Mouse (Mus musculus): ENCODE results near the gene Alg14.

Alg14 gene

GRCm38 (mm10) chr3:121291560-121292258, at the start of gene Alg14:
TSS of gene Alg14 (plus strand) at chr3:121291773.
- DNase-seq (ENCODE audit: low spot score in 2 of 2), result peak; percentile 98 to 99

DNA sequence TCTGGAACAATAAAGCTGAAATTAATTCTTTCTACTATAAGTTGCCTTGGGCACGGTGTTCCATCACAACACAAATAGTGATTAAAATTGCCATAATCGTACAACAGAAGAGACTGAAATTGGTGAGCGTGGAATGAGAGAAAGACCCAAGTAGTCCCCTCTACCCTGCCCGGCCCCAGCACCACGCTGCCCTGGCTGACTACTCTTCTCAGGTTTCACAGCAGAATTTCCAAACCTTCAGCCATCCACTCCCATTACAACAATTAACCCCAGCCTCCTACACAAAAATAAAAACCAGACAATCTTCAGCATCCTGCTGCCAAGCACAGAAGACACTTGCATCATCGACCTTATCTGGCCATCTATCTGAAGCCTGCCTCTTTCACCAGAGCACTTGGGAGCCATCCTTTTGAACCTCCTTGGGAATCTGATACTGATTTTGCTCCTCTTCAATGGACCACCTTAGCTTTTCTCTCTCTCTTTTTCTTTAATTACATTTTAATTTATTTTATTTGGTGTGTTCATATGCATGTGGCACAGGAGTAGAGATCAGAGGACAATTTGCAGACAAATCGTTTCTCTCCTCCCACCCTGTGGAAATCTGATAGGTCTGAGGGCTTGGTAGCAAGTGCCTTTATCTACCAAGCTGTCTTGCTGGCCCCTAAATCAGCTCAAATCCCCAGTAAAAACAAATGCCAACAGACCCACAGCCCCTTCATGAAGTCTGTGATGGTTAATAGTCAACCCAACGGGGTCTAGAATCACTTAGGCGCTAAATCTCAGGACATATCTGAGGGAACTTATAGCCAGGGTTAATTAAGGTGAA, 49.2 kb upstream of the Alg14 start:
- no peak for DNase-seq (ENCODE audit: low spot score in 2 of 2)

DNA sequence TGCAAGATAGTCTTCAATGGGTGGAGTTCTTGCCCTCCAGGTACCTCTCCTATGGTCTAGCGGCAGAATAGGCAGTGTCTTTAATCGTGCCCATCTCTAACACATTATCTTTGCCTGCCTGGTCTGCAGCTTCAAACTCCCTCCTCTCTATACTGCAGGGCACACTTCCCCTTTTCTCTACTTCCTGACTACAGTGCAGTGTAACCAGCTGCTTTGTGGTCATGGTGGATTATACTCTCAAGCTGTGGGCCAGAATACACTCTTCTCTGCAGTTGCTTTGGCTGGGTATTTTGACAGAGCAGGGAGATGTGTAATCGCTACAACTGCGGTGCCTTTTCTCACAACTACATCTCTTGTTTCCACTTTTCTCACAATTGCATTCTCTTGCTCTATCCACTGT, 48.6 kb upstream of the Alg14 start:
- DNase-seq (ENCODE audit: low spot score in 2 of 2), result no peak

- DNase-seq (ENCODE audit: low spot score in 2 of 2), result no peak
Observed at GRCm38 (mm10) chr3:121250048-121250447, 41.5 kb upstream of the Alg14 start.

DNA sequence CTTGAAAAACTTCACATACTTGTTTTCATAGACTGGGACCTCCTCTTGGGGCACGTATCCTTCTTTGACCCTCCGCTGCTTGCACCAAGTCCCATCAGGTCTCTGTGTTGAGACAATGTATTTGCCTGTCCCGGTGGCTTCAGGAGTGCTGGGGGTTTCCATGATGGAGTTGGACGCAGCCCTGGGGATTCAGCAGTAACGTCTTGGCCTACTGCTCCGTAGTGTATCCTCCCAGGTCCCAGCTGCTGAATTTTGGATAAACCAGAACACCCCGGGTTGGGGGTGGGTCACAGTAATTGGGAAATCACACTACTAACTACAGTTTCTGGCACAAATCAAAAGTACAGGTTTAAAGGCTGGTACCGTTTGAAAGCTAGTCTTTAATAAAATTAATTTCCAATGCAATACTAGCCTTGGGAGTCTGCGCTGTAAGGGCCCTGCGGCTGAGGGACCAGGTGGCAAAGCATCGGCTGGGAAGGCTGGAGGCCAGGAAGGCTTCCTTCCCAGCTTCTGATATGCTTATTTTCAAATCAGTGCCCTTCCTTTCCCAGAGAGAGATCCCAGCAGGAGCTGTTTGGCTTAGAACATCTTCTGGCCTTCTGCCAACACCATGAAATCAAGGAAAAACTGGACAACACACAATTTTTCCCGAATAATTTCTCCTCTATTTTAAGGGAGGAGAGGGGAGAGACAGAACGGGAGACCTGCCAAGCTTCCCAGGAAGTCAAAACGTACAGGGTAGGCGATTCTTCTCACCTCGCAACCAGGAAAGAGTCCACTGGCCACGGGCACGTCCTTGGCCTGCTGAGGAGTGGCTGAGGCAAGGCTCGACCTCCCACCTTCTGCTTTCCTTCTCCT, 40.8 kb upstream of the Alg14 start:
- no peak for DNase-seq (ENCODE audit: low spot score in 2 of 2)

DNA sequence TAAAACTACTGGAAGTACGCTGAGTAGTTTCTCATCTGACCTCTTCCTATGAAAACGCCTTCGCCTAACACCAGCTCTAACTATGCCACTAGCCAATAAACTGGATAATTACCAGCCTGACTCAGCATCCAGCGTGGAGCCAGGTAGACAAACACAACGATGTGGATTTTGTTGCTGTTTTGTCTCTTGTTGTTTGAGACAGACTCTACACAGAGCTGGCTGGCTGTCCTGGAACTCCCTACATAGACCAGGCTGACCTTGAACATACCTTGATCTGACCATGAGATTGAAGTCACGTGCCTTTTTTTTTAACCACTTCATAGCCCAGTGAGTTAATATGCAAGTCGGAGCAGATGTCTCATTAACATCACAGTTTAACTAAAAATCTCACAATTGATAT, 36.1 kb upstream of the Alg14 start:
- DNase-seq (ENCODE audit: low spot score in 2 of 2), result no peak

- DNase-seq (ENCODE audit: low spot score in 2 of 2), result no peak
Observed at GRCm38 (mm10) chr3:121256131-121256530, 35.4 kb upstream of the Alg14 start.

GRCm38 (mm10) chr3:121257418-121257817, 34.2 kb upstream of the Alg14 start:
- peak; percentile 73 to 74 for DNase-seq (ENCODE audit: low spot score in 2 of 2)

DNA sequence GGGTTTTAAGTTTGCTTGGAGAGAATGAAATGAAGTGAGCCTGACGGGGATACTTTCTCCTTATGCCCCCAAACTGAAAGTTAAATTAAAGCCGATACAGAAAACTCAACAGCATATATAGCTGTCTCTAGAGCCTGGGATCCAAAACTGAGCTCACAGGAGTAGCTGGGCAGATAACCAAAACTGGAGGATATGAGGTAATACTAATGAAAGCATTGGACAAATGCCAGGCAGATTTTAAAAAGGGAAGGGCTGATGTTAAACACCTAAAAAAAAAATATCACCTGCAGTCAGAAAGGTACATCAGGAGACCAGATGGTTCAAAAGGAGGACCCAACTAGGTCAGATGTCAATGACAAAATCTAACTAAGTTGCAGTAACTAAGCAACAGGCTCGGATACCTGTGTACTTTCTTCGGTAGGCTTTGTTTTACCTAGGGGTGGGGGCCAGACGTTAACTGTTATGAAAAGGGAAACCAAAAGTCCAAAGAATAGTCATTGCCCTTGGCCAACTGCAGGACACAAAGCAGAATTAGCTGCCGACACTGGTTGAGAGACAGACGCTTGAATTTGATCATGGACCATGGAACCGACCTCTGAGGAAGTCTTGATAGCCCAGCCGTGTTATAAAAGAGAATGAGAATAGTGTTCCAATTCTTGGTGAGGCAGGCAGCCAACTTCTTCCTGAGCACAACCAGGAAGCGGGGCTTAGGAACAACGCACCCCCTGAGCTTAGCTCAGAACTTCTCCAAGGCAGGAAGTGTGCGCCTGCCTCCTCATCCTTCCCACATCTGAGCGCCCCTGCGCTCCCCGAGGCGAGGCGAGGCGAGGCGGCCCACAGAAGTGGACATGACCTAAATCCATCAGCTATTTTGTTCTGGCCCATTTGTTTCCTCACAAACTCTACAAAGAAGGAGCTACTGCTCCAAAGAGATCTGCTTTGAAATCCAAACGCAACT, 32.8 kb upstream of the Alg14 start:
- peak in 1 of 2 experiments; percentile 38 for DNase-seq (ENCODE audit: low spot score in 2 of 2)

GRCm38 (mm10) chr3:121260041-121260440, 31.5 kb upstream of the Alg14 start:
- DNase-seq (ENCODE audit: low spot score in 2 of 2), result no peak

GRCm38 (mm10) chr3:121260831-121261230, 30.7 kb upstream of the Alg14 start:
- no peak for DNase-seq (ENCODE audit: low spot score in 2 of 2)

DNA sequence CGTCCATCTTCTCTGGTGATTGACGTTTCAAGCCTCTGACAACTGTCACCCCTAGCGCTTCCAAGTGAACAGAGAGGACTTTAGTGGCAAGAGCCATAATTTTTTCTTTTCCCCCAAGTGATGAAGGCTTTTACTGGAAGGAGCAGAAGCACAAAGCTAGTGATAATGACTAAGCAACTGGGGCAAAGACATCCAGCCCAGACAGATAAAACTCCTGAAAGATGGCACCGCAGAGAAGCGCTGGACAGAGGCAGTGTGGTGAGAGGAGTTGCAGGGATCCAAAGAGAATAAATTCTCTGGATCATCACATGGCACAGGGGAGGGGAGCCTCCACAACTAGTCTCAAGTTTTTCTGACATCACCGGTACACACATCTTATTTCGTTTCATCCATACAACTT, 30.3 kb upstream of the Alg14 start:
- DNase-seq (ENCODE audit: low spot score in 2 of 2), result no peak

DNA sequence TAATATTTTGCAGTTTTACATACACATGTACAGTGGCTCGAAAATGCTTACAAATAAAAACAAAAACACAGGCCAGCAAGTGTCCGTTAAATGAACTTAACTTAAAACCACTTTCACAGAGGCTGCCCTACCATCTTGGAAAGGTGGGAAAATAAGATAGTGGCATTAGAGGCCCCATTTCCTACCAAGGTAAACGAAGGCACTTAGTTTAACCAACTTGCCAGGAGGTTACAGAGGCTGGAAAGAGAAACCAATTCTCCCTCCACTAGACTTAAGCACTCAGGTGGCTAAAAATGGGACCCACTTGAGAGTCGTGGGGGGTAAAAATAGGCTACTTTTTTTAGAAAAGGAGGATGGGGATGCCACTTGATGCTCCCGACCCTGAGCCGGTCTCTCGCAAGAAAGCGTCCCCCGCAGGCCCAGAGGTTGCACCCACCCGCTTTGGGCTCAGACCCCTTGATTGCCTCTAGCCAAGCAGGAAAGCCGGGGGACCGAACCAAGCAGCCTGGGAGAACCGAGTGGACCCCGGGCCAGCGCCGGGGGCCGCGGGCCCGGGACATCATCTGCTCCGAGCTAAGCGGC, 29.5 kb upstream of the Alg14 start:
- DNase-seq (ENCODE audit: low spot score in 2 of 2), result no peak

DNA sequence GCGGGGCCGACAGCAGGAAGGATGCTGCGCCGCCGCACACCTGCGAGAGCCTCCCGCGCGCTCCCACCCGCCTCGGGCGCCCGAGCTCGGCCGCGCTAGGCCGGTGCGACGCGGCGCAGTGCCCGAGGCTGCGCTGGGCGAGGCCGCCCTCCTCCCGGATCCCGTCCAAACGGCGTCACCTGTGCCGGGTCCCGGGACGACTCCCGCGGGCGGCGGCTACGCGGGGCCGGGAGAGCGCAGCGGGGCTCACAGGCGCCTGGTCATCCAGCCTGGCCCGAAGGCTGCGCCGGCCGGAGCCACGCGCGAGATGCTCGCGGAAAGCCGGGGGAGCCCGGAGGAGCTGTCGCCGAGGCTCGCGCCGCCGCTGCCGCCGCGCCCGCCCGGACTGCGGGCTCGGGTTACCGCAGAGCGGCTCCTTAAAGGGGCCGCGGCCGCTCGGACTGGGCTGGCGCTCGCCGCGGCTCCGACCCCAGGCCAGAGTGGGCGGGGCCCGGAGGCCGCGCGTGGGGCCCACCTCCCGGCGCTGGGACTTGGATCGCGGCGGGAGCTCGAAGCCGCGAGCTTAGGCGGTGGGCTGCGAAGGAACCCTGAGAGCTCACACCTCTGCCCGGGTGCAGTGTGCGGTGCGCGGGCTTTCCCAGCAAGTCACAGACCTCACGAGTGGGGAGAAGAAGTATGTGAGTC, 28.9 kb upstream of the Alg14 start:
- DNase-seq (ENCODE audit: low spot score in 2 of 2), result peak; percentile 18 to 23

GRCm38 (mm10) chr3:121263205-121263548, 28.4 kb upstream of the Alg14 start:
- peak; percentile 30 to 36 for DNase-seq (ENCODE audit: low spot score in 2 of 2)

DNA sequence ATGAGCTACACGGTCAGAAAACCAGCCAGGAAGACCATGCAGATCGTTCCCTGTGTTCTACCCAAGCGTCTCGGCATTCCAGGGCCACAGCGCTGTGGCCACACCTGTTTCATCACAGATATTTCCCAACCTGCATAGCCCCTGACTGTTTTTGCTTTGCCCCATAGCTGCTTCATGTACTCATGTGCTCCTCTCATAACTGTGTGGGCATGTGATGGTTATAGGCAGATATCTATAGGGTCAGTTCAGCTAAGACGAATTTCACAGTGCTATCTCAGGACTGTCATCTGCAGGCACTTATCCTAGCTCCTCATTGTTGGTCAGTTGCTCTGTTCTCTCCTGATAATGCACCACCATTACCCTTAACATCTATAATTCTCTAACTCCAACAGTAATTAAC, 27.3 kb upstream of the Alg14 start:
- no peak for DNase-seq (ENCODE audit: low spot score in 2 of 2)

GRCm38 (mm10) chr3:121267283-121267682, 24.3 kb upstream of the Alg14 start:
- no peak for DNase-seq (ENCODE audit: low spot score in 2 of 2)

GRCm38 (mm10) chr3:121272577-121272976, 19.0 kb upstream of the Alg14 start:
- DNase-seq (ENCODE audit: low spot score in 2 of 2), result no peak

DNA sequence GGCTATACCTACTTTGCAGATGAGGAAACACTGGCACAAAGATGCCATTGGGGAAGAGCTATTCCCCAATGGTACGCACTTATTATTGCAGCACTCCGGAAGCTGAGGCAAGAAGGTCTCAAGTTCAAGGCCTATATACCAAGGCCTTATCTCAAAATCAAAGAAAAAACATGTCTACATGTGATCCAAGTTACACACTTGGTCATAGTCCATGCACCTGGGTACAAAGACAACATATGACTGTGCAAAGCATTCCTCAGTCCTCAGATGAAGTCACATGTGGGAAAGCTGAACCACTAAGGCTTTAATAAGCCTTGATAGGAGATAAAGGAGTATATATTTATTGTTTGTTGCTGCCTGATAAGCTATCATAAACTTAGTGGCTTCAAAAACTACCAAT, 17.6 kb upstream of the Alg14 start:
- no peak for DNase-seq (ENCODE audit: low spot score in 2 of 2)

DNA sequence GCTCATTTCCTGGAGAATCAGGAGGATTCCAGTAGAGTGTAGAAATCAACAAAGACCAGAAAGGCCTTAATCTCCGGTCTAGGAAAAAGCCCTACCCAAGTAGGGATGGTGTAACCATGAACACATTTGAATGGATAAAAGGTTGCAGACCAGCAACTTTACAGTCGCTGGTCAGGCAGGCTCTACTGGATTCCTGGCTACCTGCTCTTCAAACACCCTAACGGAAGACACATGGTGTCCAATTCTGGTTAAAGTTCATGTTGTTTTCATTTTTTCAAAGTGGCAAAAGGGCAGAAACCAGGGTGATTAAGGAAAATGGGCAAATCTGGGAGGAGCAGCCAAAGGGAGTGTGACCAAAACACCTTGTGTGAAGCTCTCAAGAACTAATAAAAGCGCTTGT, 14.6 kb upstream of the Alg14 start:
- no peak for DNase-seq (ENCODE audit: low spot score in 2 of 2)

Data from right cerebral cortex, postnatal 36 days (tissue).